Mouse (Mus musculus) hindbrain, embryonic 15.5 days (tissue): Measurements from ENCODE around the gene Susd5. TPM values are rescaled to one million over a fixed set of nuclear protein-coding genes. Genes with fewer than 3 reads are reported as not detected.
"Not testable (repeated sequence)": the region's sequence is repeated elsewhere in the genome, so short reads cannot be mapped to it uniquely, and the experiment has no call there.

Experiments
- ATAC-seq: fragments of 200-750 bp; cut with Nextera tagmentation; 2 replicates; pipeline ENCODE4 v1.8.0; 2017; ENCODE audit warnings: low read depth, moderate number of reproducible peaks, moderate TSS enrichment; ENCODE audit not compliant: low FRiP score
- H3K27ac ChIP-seq: fragments of 300-500 bp; sonication (generic); replicated peaks from 2 replicates; pipeline ENCODE4 v1.5.1; 2015; ENCODE audit warnings: mild to moderate bottlenecking, inconsistent platforms
- H3K27me3 ChIP-seq: fragments of 300-500 bp; sonication (generic); 2 replicates; pipeline ENCODE4 v1.6.1; 2015; ENCODE audit warnings: control low read depth, inconsistent platforms
- H3K36me3 ChIP-seq: fragments of 300-500 bp; sonication (generic); 2 replicates; pipeline ENCODE4 v1.6.1; 2015; ENCODE audit warnings: control low read depth, inconsistent platforms
- H3K4me1 ChIP-seq: fragments of 300-500 bp; sonication (generic); replicated peaks from 2 replicates; pipeline ENCODE4 v1.6.1; 2015; ENCODE audit warnings: control low read depth, inconsistent platforms
- H3K4me2 ChIP-seq: fragments of 300-500 bp; sonication (generic); 2 replicates; pipeline ENCODE4 v1.6.1; 2015; ENCODE audit warnings: moderate library complexity, mild to moderate bottlenecking, inconsistent platforms
- H3K4me3 ChIP-seq: fragments of 300-500 bp; sonication (generic); 2 replicates; pipeline ENCODE4 v1.5.1; 2015; ENCODE audit warnings: mild to moderate bottlenecking, inconsistent platforms
- H3K9ac ChIP-seq: fragments of 300-500 bp; sonication (generic); 2 replicates; pipeline ENCODE4 v1.6.1; 2015; ENCODE audit warnings: inconsistent platforms
- H3K9me3 ChIP-seq: fragments of 300-500 bp; sonication (generic); 2 replicates; pipeline ENCODE4 v1.6.1; 2016; ENCODE audit warnings: control low read depth, inconsistent platforms
- WGBS: fragments of 180-500 bp; shearing (Covaris S2); methylation state at CpG from one replicate; pipeline ENCODE4 v1.1.7; 2015; 5-methylcytosine and 5-hydroxymethylcytosine counted together
- polyA plus RNA-seq: library from polyadenylated mRNA; unstranded; fragments of >200 nt; fragmentation: Nextera tagmentation; extraction: Ambion mirVana; gene quantifications from 2 replicates; pipeline ENCODE4 v1.2.1, GENCODE M21; 2015

The Susd5 gene
- polyA plus RNA-seq, 1 experiment from 2014 or later = 1.1 TPM

DNA sequence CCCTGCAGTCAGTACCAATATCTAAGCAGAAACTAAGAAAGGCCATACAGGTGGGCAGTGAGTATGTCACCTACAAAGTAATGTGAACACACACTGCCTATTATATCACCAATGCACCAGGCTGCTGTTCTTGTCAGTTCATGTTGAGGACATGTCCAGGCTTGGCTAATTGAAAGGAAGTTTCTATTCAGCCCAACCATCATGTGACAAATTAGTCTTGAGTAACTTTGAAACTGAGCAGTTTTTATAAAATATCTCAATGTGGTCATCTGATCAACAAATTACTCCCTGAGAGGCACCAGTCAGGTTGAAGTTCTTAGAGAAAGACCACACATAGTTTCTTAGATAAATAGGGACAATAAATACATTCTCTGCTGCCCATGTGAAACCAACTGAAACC is 65.9 kb downstream of the Susd5 start:
- not testable (repeated sequence) for H3K4me3 ChIP-seq, H3K27me3 ChIP-seq, H3K9me3 ChIP-seq, H3K36me3 ChIP-seq, H3K4me2 ChIP-seq, H3K27ac ChIP-seq, H3K4me1 ChIP-seq, ATAC-seq, H3K9ac ChIP-seq

DNA sequence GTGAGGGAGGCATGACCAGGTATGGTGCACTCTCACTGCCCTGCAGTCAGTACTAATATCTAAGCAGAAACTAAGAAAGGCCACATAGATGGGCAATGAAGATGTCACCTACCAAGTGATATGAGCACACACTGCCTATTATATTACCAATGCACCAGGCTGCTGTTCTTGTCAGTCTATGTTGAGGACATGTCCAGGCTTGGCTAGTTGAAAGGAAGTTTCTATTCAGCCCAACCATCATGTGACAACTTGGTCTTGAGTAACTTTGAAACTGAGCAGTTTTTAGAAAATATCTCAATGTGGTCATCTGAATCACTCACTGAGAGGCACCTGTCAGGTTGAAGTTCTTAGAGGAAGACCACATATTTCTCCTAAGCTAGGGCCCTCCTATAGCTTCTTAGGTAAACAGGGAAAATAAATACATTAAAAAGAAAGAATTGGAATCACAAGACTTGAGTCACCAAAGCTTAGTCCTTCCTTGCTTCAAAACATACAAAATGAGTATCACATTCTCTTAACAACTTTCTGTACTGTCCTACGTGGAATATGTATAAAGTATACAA is 72.4 kb downstream of the Susd5 start:
- not testable (repeated sequence) for H3K4me2 ChIP-seq, H3K27me3 ChIP-seq, H3K9me3 ChIP-seq, H3K4me1 ChIP-seq, H3K27ac ChIP-seq, H3K36me3 ChIP-seq, H3K4me3 ChIP-seq, ATAC-seq, H3K9ac ChIP-seq
- WGBS = 85% methylated on average over 1 of the region's 1 CpGs

Other genes with a start within 250 kb of the Susd5 start
- 31.7 and 32.0 TPM in 2 replicates for gene Ubp1, start 126.2 kb upstream of the Susd5 start, polyA plus RNA-seq
- gene Fbxl2, start 10.9 kb upstream of the Susd5 start, polyA plus RNA-seq = 27.9 and 28.5 TPM in 2 replicates